Mouse (Mus musculus) thymus, postnatal 0 days (tissue): Measurements from ENCODE around the gene Hpn. TPM values are rescaled to one million over a fixed set of nuclear protein-coding genes. Genes with fewer than 3 reads are reported as not detected.

ENCODE experiments used
- DNase-seq: peaks from one replicate; pipeline ENCODE4 v3.0.0-alpha.2; 2015; ENCODE audit warnings: low spot score
- polyA plus RNA-seq: library from polyadenylated mRNA; unstranded; fragments of >200 nt; fragmentation: Nextera tagmentation; extraction: Ambion mirVana; gene quantifications from 2 replicates; pipeline ENCODE4 v1.2.1, GENCODE M21; 2015

The Hpn gene
- polyA plus RNA-seq, 1 experiment from 2014 or later, result 2.6 TPM

GRCm38 (mm10) chr7:31056448-31056847 is 58.6 kb downstream of the Hpn start:
- no peak for DNase-seq

- DNase-seq, result no peak
These were observed 59.2 kb downstream of the Hpn start for GRCm38 (mm10) chr7:31055883-31056282.

GRCm38 (mm10) chr7:31055354-31055824 is 59.7 kb downstream of the Hpn start:
- no peak for DNase-seq

DNA sequence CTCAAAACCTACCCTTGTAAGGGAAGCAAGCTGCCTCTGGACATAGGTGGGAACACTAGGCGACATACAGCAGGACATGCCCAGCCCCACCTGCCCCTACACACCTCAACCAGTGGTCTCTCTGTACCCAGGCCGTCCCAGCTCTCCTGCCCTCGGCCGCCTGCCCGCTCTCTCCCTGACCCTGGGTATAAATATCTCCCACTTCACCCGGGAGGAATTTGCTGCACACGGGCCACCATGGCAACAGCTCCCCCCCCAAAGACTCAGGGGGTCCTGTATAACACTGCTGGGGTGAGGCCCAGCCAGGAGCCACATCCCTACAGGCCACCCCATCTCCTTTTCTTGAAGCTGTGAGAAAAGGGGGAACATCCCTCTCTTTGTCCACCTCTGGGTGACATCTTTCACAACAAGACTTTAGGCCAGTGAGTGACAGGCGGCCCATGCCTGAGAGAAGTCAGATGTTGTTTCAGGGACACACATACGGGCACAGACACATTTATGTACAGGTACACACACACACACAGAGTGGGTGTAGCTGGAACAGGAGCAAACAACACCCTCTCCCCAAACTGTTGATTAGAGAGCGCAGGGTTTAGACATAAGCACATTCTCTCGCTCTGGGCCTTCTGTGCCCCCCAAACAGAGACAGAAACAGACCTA is 60.3 kb downstream of the Hpn start:
- no peak for DNase-seq

GRCm38 (mm10) chr7:31053882-31054447 is 61.1 kb downstream of the Hpn start:
- DNase-seq, result no peak

- DNase-seq, result peak; percentile 41
These were observed 62.3 kb downstream of the Hpn start for GRCm38 (mm10) chr7:31052636-31053434.

- DNase-seq, result no peak
These were observed 62.8 kb downstream of the Hpn start for GRCm38 (mm10) chr7:31052251-31052635.

DNA sequence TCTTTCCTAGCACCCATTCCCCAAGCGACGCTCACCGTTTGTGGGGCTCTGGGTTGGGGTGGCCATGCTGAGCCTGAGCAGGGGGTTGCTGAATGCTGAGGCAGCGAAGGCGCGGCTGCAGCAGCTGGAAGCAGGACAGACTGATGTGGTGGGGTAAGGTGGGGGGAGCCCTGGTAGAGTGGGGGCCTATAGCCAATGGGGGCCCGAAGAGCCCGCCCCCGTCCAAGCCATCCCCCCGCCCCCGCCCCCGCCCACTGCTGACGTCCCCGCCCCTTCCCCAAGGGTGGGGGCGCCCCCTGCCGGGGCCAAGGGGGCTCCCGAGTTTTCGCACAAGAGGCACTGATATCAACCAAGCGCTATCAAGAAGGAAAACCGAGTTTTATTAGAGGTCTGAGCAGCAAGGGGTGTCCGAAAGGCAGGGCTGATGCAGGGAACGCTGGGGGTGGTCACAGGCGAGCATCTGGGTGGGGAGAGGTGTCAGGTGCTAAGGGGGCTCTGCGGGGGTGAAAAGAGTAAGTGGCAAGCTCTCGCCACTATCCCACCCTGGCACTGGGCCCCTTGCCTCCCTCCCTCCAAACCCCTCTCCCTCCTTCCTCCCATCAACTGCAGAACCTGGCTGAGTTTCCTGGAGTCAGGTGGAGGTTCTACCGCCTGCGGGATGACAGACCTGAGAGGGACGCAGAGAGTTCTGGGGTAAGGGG is 63.6 kb downstream of the Hpn start, which contains the start of gene Fxyd7:
Fxyd7 (minus strand) TSS at position 147 of the 701 bp plus-strand sequence.
- DNase-seq, result peak; percentile 40

DNA sequence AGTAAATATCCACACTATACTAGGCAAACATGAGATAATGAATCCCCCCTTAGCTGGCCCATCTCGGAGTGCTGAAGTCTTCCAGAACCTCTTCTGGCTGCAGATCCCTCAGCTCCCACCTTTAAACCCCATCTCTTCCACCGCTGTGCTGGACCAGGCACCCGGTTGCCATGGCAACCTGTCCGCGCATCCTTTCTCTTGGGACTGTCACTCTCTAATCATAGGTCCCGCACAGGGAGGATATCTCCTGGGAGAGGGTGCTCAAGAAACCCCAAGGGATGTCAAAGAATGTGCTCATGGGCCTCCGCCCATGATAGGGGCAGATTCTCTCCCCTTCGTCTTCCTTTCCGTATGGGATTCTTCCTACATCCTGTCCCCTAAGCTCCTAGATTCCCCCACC is 64.2 kb downstream of the Hpn start:
- no peak for DNase-seq

DNA sequence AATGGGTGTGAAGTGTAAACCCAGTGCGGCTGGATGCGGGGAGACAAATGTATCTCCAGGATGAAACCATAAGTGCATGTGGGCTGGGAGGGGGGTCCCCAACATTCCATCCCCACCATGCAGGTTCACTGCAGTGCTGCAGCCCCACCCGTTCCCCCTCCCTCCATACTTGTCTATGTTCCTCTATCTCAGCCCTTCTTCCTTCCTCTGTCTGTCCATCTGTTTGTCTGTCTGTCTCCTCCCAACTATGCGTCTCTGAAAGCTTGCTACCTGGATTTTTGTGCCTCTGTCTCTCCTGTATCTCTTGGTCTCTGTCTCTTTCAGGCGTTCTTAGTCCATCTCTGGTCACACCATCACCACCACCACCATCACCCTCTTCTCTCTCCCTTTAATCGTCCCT is 64.6 kb downstream of the Hpn start:
- no peak for DNase-seq

GRCm38 (mm10) chr7:31049846-31050281 is 65.2 kb downstream of the Hpn start:
- no peak for DNase-seq

- peak; percentile 35 for DNase-seq
These were observed 65.8 kb downstream of the Hpn start for GRCm38 (mm10) chr7:31049135-31049845.

Other genes starting within 250 kb of the Hpn start
- gene Cd22, start 234.9 kb downstream of the Hpn start, polyA plus RNA-seq, result 0.40 and 0.99 TPM in 2 replicates
- gene Mag, start 200.4 kb downstream of the Hpn start, polyA plus RNA-seq, result 0.42 and 0.46 TPM in 2 replicates
- gene Hamp2, start 190.6 kb downstream of the Hpn start, polyA plus RNA-seq, result 2.1 TPM in 2 replicates
- 2.4 and 2.9 TPM in 2 replicates for gene Hamp, start 171.3 kb downstream of the Hpn start, polyA plus RNA-seq
- gene Usf2, start 158.5 kb downstream of the Hpn start, polyA plus RNA-seq, result 20.7 and 23.6 TPM in 2 replicates
- gene Lsr, start 141.8 kb downstream of the Hpn start, polyA plus RNA-seq, result 12.7 and 13.8 TPM in 2 replicates
- 1.3 and 1.6 TPM in 2 replicates for gene Fam187b, start 141.5 kb downstream of the Hpn start, polyA plus RNA-seq
- gene Fxyd5, start 72.8 kb downstream of the Hpn start, polyA plus RNA-seq, result 113 and 125 TPM in 2 replicates
- 0.35 and 0.48 TPM in 2 replicates for gene Fxyd7, start 63.8 kb downstream of the Hpn start, polyA plus RNA-seq
- gene Fxyd1, start 58.1 kb downstream of the Hpn start, polyA plus RNA-seq, result 12.2 and 19.1 TPM in 2 replicates
- 0.04 and 0.14 TPM in 2 replicates for gene Lgi4, start 55.9 kb downstream of the Hpn start, polyA plus RNA-seq
- 78.3 and 79.5 TPM in 2 replicates for gene Fxyd3, start 38.6 kb downstream of the Hpn start, polyA plus RNA-seq
- 2.8 and 2.9 TPM in 2 replicates for gene Scn1b, start 11.7 kb upstream of the Hpn start, polyA plus RNA-seq
- 76.8 and 79.0 TPM in 2 replicates for gene Gramd1a, start 40.6 kb upstream of the Hpn start, polyA plus RNA-seq
- gene Scgb2b2, start 175.2 kb upstream of the Hpn start, polyA plus RNA-seq, result not detected in 2 replicates
- gene Scgb1b2, start 176.5 kb upstream of the Hpn start, polyA plus RNA-seq, result not detected in 2 replicates
- gene Scgb2b3, start 246.8 kb upstream of the Hpn start, polyA plus RNA-seq, result not detected in 2 replicates